Comparison of ENCODE assay signal across 9 mouse cellular contexts in genomic region chr8:104542160-104542559, GRCm38 (mm10). TPM values are rescaled to one million over a fixed set of nuclear protein-coding genes. Genes with fewer than 3 reads are reported as not detected.
DNase-seq lines count a peak whose midpoint lies in the region; ATAC-seq lines count a peak whose summit lies in the region.
"Had no signal": no experiment of that assay in that cellular context is flagged by ENCODE, and none has a peak within 500 bp of the region (broad histone marks: within the 10 kb centered on the region; RNA-seq: fewer than 3 reads in every experiment).

No protein-coding gene starts in this region.

- no peak overlapping the region for H3K27ac ChIP-seq in heart, embryonic 10.5 days
- peak overlapping the region; percentile 58 for H3K27ac ChIP-seq in brown adipose tissue, adult 24 weeks (replicated peaks; ENCODE audit: low read depth, low read length)

- no peaks in the 10 kb centered on the region for H3K36me3 ChIP-seq in heart, embryonic 10.5 days

- 13% methylated on average over 11 of the region's 11 CpGs for WGBS in heart, embryonic 10.5 days

- intact Hi-C loops in left cerebral cortex, postnatal 14 days (cut with DNase I), result no loop called here

- DNase-seq in heart, embryonic 10.5 days (ENCODE audit: low spot score), result no peak
- DNase-seq in heart, postnatal 4 days, result no peak
- peak; percentile 81 to 88 for DNase-seq in frontal cortex, adult 2 months (ENCODE audit: extremely low spot score in 1 of 2, low spot score in 1 of 2)
- peak; percentile 79 to 86 for DNase-seq in left cerebral cortex, postnatal 14 days (ENCODE audit: low spot score in 2 of 2)
- DNase-seq in adrenal gland, adult (ENCODE audit: inconsistent age in 2 of 2, low spot score in 1 of 2), result no peak
- no peak for DNase-seq in adrenal gland, postnatal 36 days

- H3K27me3 ChIP-seq in heart, embryonic 10.5 days (ENCODE audit: insufficient read depth, poor library complexity, severe bottlenecking), result peaks cover 75% of the 10 kb centered on the region

- peaks cover 22% of the 10 kb centered on the region for H3K4me1 ChIP-seq in heart, embryonic 10.5 days
- H3K4me1 ChIP-seq in brown adipose tissue, adult 24 weeks (ENCODE audit: control insufficient read depth, insufficient read depth, insufficient read length, low read length), result peaks cover 9% of the 10 kb centered on the region; the same call in 1 of the 2 replicates

- peak overlapping the region; percentile 65; the same call in 1 of the 2 replicates for H3K4me3 ChIP-seq in heart, embryonic 10.5 days
- peak overlapping the region; percentile 61 for H3K4me3 ChIP-seq in brown adipose tissue, adult 24 weeks (ENCODE audit: insufficient read depth, low read depth, low read length)

- no peak for ATAC-seq in erythroid progenitor cell, adult 5-6 weeks (replicated peaks; ENCODE audit: low FRiP score, poor library complexity, severe bottlenecking)

- no peaks in the 10 kb centered on the region for H3K9me3 ChIP-seq in heart, embryonic 10.5 days

RNA-seq across cellular contexts. Expression of gene Car7, which starts 7.7 kb away (rescaled TPM):
- polyA plus RNA-seq in heart, embryonic 10.5 days (2016; fragmentation: Nextera tagmentation; extraction: Ambion mirVana), result 0.90 and 2.3 TPM in 2 replicates
- total RNA-seq in heart, postnatal 4 days (2021), result 1 to 10 TPM; 1.7 to 2.9 TPM
- 2.8 and 3.6 TPM in 2 replicates for polyA plus RNA-seq in brown adipose tissue, adult 24 weeks (2012; ENCODE audit: insufficient read depth, insufficient read length, missing spikeins)
- polyA plus RNA-seq in frontal cortex, adult 2 months (2012; rRNA removed), result 41.3 and 42.8 TPM in 2 replicates
- total RNA-seq in left cerebral cortex, postnatal 14 days (2021), result 10 to 100 TPM; 28.9 to 36.4 TPM
- total RNA-seq in adrenal gland, postnatal 36 days (2021), result 1 to 10 TPM; 1.5 to 4.1 TPM
- total RNA-seq in erythroid progenitor cell, adult 5-6 weeks (2015; ENCODE audit: low replicate concordance), result not detected in 2 replicates
- total RNA-seq in erythroid progenitor cell, adult 5-6 weeks (2017; ENCODE audit: low replicate concordance), result not detected in 2 replicates

RNA-seq across cellular contexts. Expression of gene Nae1, which starts 7.7 kb away (rescaled TPM):
- 91.2 and 95.6 TPM in 2 replicates for polyA plus RNA-seq in heart, embryonic 10.5 days (2016; fragmentation: Nextera tagmentation; extraction: Ambion mirVana)
- 10 to 100 TPM; 40.9 to 41.0 TPM for total RNA-seq in heart, postnatal 4 days (2021)
- 33.8 and 36.6 TPM in 2 replicates for polyA plus RNA-seq in brown adipose tissue, adult 24 weeks (2012; ENCODE audit: insufficient read depth, insufficient read length, missing spikeins)
- polyA plus RNA-seq in frontal cortex, adult 2 months (2012; rRNA removed), result 78.0 and 87.7 TPM in 2 replicates
- total RNA-seq in left cerebral cortex, postnatal 14 days (2021), result 10 to 100 TPM; 50.1 to 52.2 TPM
- total RNA-seq in adrenal gland, postnatal 36 days (2021), result 10 to 100 TPM; 36.4 to 38.4 TPM
- total RNA-seq in erythroid progenitor cell, adult 5-6 weeks (2015; ENCODE audit: low replicate concordance), result 52.8 and 59.8 TPM in 2 replicates
- total RNA-seq in erythroid progenitor cell, adult 5-6 weeks (2017; ENCODE audit: low replicate concordance), result 57.4 and 77.1 TPM in 2 replicates

RNA-seq across cellular contexts. Expression of gene Terb1, which starts 32.5 kb away (rescaled TPM):
- 0.16 and 0.21 TPM in 2 replicates for polyA plus RNA-seq in heart, embryonic 10.5 days (2016; fragmentation: Nextera tagmentation; extraction: Ambion mirVana)
- not detected for total RNA-seq in heart, postnatal 4 days (2021)
- polyA plus RNA-seq in brown adipose tissue, adult 24 weeks (2012; ENCODE audit: insufficient read depth, insufficient read length, missing spikeins), result not detected in 2 replicates
- 0.74 and 0.86 TPM in 2 replicates for polyA plus RNA-seq in frontal cortex, adult 2 months (2012; rRNA removed)
- total RNA-seq in left cerebral cortex, postnatal 14 days (2021), result 1 to 10 TPM; 1.0 to 1.6 TPM
- total RNA-seq in adrenal gland, postnatal 36 days (2021), result not detected
- total RNA-seq in erythroid progenitor cell, adult 5-6 weeks (2015; ENCODE audit: low replicate concordance), result not detected in 2 replicates
- total RNA-seq in erythroid progenitor cell, adult 5-6 weeks (2017; ENCODE audit: low replicate concordance), result not detected in 2 replicates
- total RNA-seq: gastrocnemius, adult 8-10 months had no signal

RNA-seq across cellular contexts. Expression of gene Pdp2, which starts 49.1 kb away (rescaled TPM):
- 10.9 and 11.0 TPM in 2 replicates for polyA plus RNA-seq in heart, embryonic 10.5 days (2016; fragmentation: Nextera tagmentation; extraction: Ambion mirVana)
- total RNA-seq in heart, postnatal 4 days (2021), result 1 to 10 TPM; 5.0 to 5.4 TPM
- polyA plus RNA-seq in brown adipose tissue, adult 24 weeks (2012; ENCODE audit: insufficient read depth, insufficient read length, missing spikeins), result 23.7 and 36.2 TPM in 2 replicates
- polyA plus RNA-seq in frontal cortex, adult 2 months (2012; rRNA removed), result 4.6 and 5.5 TPM in 2 replicates
- total RNA-seq in left cerebral cortex, postnatal 14 days (2021), result 1 to 10 TPM; 8.8 to 9.0 TPM
- 10 to 100 TPM; 30.4 to 33.0 TPM for total RNA-seq in adrenal gland, postnatal 36 days (2021)
- 0.36 and 2.1 TPM in 2 replicates for total RNA-seq in erythroid progenitor cell, adult 5-6 weeks (2015; ENCODE audit: low replicate concordance)
- total RNA-seq in erythroid progenitor cell, adult 5-6 weeks (2017; ENCODE audit: low replicate concordance), result 1.2 and 1.7 TPM in 2 replicates

Comparison
In these comparisons a context has a peak if more than half of its experiments do, and no peak if none do; other contexts are left out.
1. DNase-seq: peak in frontal cortex, adult 2 months (2 of 2) and left cerebral cortex, postnatal 14 days (2 of 2); none in heart, embryonic 10.5 days (single experiment), heart, postnatal 4 days (single experiment), adrenal gland, adult (0 of 2) and adrenal gland, postnatal 36 days (0 of 2).
2. RNA of gene Car7, which starts 7.7 kb away (total RNA-seq): 28.9 to 36.4 TPM in left cerebral cortex, postnatal 14 days; 1.5 to 4.1 TPM in adrenal gland, postnatal 36 days, 1.7 to 2.9 TPM in heart, postnatal 4 days and not detected in erythroid progenitor cell, adult 5-6 weeks; every median in the first group is over 4 times any median in the second.